Mouse (Mus musculus) limb, embryonic 10.5 days (tissue): ENCODE data around the gene Fry. TPM values are rescaled to one million over a fixed set of nuclear protein-coding genes. Genes with fewer than 3 reads are reported as not detected.

Source experiments
- DNase-seq: peaks from one replicate; pipeline ENCODE4 v3.0.0-alpha.2; 2017; ENCODE audit warnings: low spot score
- H3K27ac ChIP-seq: fragments of 300-500 bp; sonication (generic); 2 replicates; pipeline ENCODE4 v1.5.1; 2016; ENCODE audit warnings: mild to moderate bottlenecking
- H3K27me3 ChIP-seq: fragments of 300-500 bp; sonication (generic); 2 replicates; pipeline ENCODE4 v1.6.1; 2016; ENCODE audit warnings: low read depth, mild to moderate bottlenecking; ENCODE audit not compliant: poor library complexity, severe bottlenecking
- H3K36me3 ChIP-seq: fragments of 300-500 bp; sonication (generic); 2 replicates; pipeline ENCODE4 v1.6.1; 2016; ENCODE audit warnings: mild to moderate bottlenecking, moderate library complexity
- H3K4me1 ChIP-seq: fragments of 300-500 bp; sonication (generic); 2 replicates; pipeline ENCODE4 v1.6.1; 2016
- H3K4me3 ChIP-seq: fragments of 300-500 bp; sonication (generic); 2 replicates; pipeline ENCODE4 v1.5.1; 2016; ENCODE audit warnings: mild to moderate bottlenecking, moderate library complexity
- H3K9me3 ChIP-seq: fragments of 300-500 bp; sonication (generic); replicated peaks from 2 replicates; pipeline ENCODE4 v1.6.1; 2016; ENCODE audit warnings: mild to moderate bottlenecking
- WGBS: fragments of 180-500 bp; shearing (Covaris S2); methylation state at CpG from one replicate; pipeline ENCODE4 v1.1.7; 2016; 5-methylcytosine and 5-hydroxymethylcytosine counted together
- polyA plus RNA-seq: library from polyadenylated mRNA; unstranded; fragments of >200 nt; fragmentation: Nextera tagmentation; extraction: Ambion mirVana; gene quantifications from 2 replicates; pipeline ENCODE4 v1.2.1, GENCODE M21; 2016

Gene Fry
- polyA plus RNA-seq, 1 experiment from 2014 or later, result 3.2 TPM

- no peak for DNase-seq
- 88% methylated on average over 4 of the region's 4 CpGs for WGBS
- no peak overlapping the region for H3K27ac ChIP-seq
- H3K4me1 ChIP-seq, result no peaks in the 10 kb centered on the region
- no peaks in the 10 kb centered on the region for H3K9me3 ChIP-seq
- H3K36me3 ChIP-seq, result no peaks in the 10 kb centered on the region
- no peaks in the 10 kb centered on the region for H3K27me3 ChIP-seq
- H3K4me3 ChIP-seq, result no peak overlapping the region
Observed at GRCm38 (mm10) chr5:150276611-150277010, 158.2 kb downstream of the Fry start.

DNA sequence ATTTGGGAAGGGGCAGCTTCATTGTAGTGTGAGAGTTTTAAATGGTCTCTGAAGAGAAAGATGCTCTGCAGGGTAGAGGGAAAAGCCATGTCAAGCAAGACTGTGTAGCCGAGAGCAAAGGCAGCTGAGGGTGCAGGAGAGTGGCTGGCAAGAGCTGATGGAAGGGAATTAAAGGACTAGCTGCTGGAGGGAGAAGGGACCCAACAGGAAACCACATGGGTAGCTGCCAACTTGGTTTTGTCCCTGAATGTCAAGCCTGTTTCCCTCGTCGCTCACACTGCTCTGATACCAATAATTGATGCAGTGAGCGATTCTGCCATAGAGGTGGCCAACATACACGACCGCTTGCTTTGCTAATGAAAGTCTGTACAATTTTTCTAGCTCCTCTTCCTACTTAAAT, 160.9 kb downstream of the Fry start:
- H3K4me3 ChIP-seq, result no peak overlapping the region
- WGBS, result 92% methylated on average over 6 of the region's 6 CpGs
- DNase-seq, result no peak
- H3K27ac ChIP-seq, result no peak overlapping the region
- no peaks in the 10 kb centered on the region for H3K36me3 ChIP-seq
- no peaks in the 10 kb centered on the region for H3K4me1 ChIP-seq
- H3K9me3 ChIP-seq, result no peaks in the 10 kb centered on the region
- no peaks in the 10 kb centered on the region for H3K27me3 ChIP-seq

DNA sequence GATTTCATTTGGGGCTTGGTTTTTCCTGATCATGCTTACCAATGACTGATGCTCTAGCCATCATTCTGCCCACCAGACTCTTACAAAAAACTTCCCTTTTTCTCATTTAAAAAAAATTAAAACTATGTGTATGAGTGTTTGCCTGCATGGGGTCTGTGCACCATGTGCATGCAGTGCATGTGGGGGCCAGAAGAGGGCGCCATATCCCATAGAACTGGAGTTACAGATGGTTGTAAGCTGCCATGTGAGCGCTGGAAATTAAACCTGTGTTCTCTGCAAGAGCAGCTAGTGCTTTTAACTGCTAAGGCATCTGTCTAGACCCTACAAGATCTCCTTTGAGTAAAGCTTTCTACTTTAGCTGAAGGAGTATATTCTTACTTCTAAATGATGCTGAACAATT, 162.6 kb downstream of the Fry start:
- H3K4me1 ChIP-seq, result no peaks in the 10 kb centered on the region
- H3K36me3 ChIP-seq, result no peaks in the 10 kb centered on the region
- no peak overlapping the region for H3K4me3 ChIP-seq
- H3K27ac ChIP-seq, result no peak overlapping the region
- H3K27me3 ChIP-seq, result no peaks in the 10 kb centered on the region
- DNase-seq, result no peak
- H3K9me3 ChIP-seq, result no peaks in the 10 kb centered on the region
- WGBS, result 90% methylated on average over 2 of the region's 2 CpGs

DNA sequence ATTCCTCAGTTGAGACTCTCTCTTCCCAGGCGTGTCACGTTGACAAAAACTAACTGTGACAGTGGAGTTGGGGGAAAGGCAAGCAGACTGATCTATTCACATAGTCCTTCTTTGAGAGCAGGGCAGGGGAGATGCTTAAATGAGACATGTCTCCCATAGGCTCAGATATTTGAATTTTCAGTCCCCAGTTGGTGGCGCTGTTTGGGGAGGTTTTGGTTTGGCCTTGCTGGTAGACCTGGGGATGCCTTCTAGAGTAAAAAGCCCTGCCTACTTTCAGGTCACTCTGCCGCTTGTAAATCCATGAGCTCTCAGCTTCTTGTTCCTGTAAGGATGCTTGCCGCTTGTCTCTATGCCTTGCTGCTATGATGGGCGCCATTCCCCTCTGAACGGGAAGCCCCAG, 163.6 kb downstream of the Fry start:
- Histone ChIP-seq H3K36me3 (no peaks in the 10 kb centered on the region), H3K9me3 (no peaks in the 10 kb centered on the region), H3K27me3 (no peaks in the 10 kb centered on the region), H3K27ac (no peak overlapping the region), H3K4me1 (no peaks in the 10 kb centered on the region), H3K4me3 (no peak overlapping the region)
- 84% methylated on average over 7 of the region's 7 CpGs for WGBS
- DNase-seq, result no peak

- no peak for DNase-seq
- Histone ChIP-seq H3K27ac (no peak overlapping the region), H3K27me3 (no peaks in the 10 kb centered on the region), H3K4me3 (no peak overlapping the region), H3K36me3 (no peaks in the 10 kb centered on the region), H3K4me1 (peaks cover 4% of the 10 kb centered on the region), H3K9me3 (no peaks in the 10 kb centered on the region)
- 86% methylated on average over 7 of the region's 7 CpGs for WGBS
Observed at GRCm38 (mm10) chr5:150287949-150288348, 169.5 kb downstream of the Fry start.

GRCm38 (mm10) chr5:150289611-150290010, 171.2 kb downstream of the Fry start:
- peaks cover 4% of the 10 kb centered on the region for H3K4me1 ChIP-seq
- no peaks in the 10 kb centered on the region for H3K27me3 ChIP-seq
- H3K9me3 ChIP-seq, result no peaks in the 10 kb centered on the region
- 79% methylated on average over 8 of the region's 8 CpGs for WGBS
- H3K36me3 ChIP-seq, result no peaks in the 10 kb centered on the region
- H3K4me3 ChIP-seq, result no peak overlapping the region
- no peak for DNase-seq
- H3K27ac ChIP-seq, result no peak overlapping the region

DNA sequence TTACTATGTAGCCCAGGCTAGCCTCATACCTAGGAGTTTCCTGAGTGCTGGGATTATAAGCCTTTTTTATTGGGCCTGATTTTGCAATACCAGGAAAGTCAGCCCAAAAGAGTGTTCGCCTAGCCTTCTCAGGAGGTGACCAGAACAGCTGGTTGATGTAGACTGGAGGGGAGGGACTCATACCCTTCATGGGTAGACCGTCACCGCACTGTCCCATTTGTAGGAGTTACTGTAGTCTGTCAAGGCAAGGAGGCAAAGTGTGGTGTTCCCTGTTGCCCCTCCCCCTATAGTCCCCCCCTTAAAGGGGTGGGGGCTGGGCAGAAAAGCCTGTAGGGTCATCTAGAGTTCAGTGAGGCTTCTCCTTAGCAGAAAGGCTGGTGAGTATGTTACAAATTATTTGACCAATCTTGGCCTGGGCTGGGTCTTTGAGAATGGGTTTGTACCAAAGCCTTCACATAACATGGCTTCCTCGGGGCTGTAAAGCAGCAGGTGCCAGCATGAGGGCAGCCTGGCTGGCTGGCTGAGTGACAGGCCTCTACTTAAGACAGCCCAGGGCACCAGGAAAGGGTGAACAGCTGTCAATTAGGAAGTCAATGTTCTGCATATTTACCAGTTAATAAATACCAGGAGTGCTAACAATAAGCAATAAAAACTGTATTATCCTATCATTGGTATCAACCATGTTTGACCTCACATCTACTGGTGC, 172.2 kb downstream of the Fry start:
- WGBS, result 80% methylated on average over 4 of the region's 4 CpGs
- DNase-seq, result no peak
- Histone ChIP-seq H3K36me3 (no peaks in the 10 kb centered on the region), H3K9me3 (no peaks in the 10 kb centered on the region), H3K4me1 (peaks cover 8% of the 10 kb centered on the region), H3K27ac (no peak overlapping the region), H3K4me3 (no peak overlapping the region), H3K27me3 (no peaks in the 10 kb centered on the region)

DNA sequence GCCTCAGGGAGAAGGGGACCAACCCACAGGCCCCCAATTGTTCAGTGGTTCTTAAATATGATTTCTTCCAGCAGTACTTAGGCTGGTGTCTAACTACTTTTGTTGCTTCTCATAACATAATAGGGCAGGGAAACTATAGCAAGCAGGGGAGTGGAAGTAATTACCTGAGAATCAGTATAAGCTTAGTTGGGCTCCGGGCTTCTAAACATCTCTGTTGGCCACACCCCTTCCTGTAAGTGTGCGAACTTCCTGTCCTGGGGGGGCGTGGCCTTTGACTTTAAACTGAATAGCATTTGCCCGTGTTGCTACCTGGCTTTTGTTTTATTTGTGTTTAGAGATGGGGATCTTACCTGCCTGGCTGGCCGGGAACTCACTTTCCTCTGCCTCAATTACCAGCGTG, 172.8 kb downstream of the Fry start:
- Histone ChIP-seq H3K27ac (no peak overlapping the region), H3K36me3 (no peaks in the 10 kb centered on the region), H3K4me3 (no peak overlapping the region), H3K4me1 (peaks cover 8% of the 10 kb centered on the region), H3K9me3 (no peaks in the 10 kb centered on the region), H3K27me3 (no peaks in the 10 kb centered on the region)
- no peak for DNase-seq
- 91% methylated on average over 6 of the region's 6 CpGs for WGBS

- 46% methylated on average over 3 of the region's 3 CpGs for WGBS
- Histone ChIP-seq H3K9me3 (no peaks in the 10 kb centered on the region), H3K4me1 (peaks cover 8% of the 10 kb centered on the region), H3K4me3 (no peak overlapping the region), H3K27ac (no peak overlapping the region), H3K36me3 (no peaks in the 10 kb centered on the region), H3K27me3 (no peaks in the 10 kb centered on the region)
- DNase-seq, result no peak
Observed at GRCm38 (mm10) chr5:150292186-150292585, 173.7 kb downstream of the Fry start.

- 79% methylated on average over 11 of the region's 11 CpGs for WGBS
- Histone ChIP-seq H3K4me1 (peaks cover 8% of the 10 kb centered on the region), H3K9me3 (no peaks in the 10 kb centered on the region), H3K27me3 (no peaks in the 10 kb centered on the region), H3K27ac (no peak overlapping the region), H3K36me3 (no peaks in the 10 kb centered on the region), H3K4me3 (no peak overlapping the region)
- no peak for DNase-seq
Observed at GRCm38 (mm10) chr5:150294306-150294705, 175.9 kb downstream of the Fry start.

DNA sequence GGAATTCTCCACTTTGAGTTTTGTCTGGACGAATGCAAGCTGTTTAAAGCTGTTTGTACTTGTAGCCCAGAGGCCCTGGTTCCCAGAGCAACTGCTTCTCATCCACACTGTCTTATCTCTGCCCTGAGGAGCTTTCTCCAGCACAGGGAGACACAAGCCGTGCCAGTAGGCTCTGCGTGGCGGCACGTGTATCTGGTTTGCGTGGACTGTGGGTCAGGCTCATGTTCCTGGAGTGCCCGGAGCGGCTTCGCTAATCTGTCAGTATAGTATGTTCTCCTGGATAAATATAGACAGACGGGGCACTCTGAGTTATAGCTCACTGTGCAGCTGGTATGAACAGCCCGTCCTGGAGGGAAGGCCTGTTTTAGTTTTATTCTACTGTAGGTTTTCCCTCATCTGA, 176.7 kb downstream of the Fry start:
- H3K9me3 ChIP-seq, result no peaks in the 10 kb centered on the region
- H3K4me3 ChIP-seq, result no peak overlapping the region
- H3K36me3 ChIP-seq, result no peaks in the 10 kb centered on the region
- WGBS, result 83% methylated on average over 11 of the region's 11 CpGs
- H3K27ac ChIP-seq, result no peak overlapping the region
- DNase-seq, result no peak
- H3K27me3 ChIP-seq, result no peaks in the 10 kb centered on the region
- H3K4me1 ChIP-seq, result peaks cover 8% of the 10 kb centered on the region

DNA sequence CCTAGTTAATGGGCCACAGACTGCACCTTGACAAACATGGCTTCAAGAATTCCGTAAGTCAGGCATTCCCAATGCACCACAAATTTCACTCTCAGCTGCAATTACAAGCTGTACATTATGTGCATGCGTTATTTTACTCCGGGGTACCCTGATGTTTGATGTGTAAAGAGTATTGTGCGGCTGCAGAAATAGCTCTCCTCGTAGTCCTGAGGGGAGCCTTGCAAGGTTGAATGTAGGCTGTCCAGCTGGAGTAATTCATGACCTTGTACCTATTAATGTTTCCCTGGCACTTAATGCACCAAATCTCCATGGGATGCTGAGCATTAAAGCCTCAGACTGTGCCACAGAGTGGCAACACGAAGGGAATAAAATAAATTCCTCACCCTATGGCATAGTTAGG, 180.5 kb downstream of the Fry start:
- H3K9me3 ChIP-seq, result no peaks in the 10 kb centered on the region
- no peak for DNase-seq
- no peak overlapping the region for H3K4me3 ChIP-seq
- 0 out of 2 replicates have a peak, but pooled peaks cover 3% of the 10 kb centered on the region for H3K4me1 ChIP-seq
- no peaks in the 10 kb centered on the region for H3K36me3 ChIP-seq
- H3K27me3 ChIP-seq, result no peaks in the 10 kb centered on the region
- H3K27ac ChIP-seq, result no peak overlapping the region
- WGBS, result 86% methylated on average over 6 of the region's 6 CpGs

- no peak for DNase-seq
- Histone ChIP-seq H3K4me3 (no peak overlapping the region), H3K27me3 (no peaks in the 10 kb centered on the region), H3K9me3 (no peaks in the 10 kb centered on the region), H3K4me1 (no peaks in the 10 kb centered on the region), H3K36me3 (no peaks in the 10 kb centered on the region), H3K27ac (no peak overlapping the region)
- 83% methylated on average over 2 of the region's 2 CpGs for WGBS
Observed at GRCm38 (mm10) chr5:150302123-150302522, 183.7 kb downstream of the Fry start.

GRCm38 (mm10) chr5:150302996-150303395, 184.6 kb downstream of the Fry start:
- Histone ChIP-seq H3K9me3 (no peaks in the 10 kb centered on the region), H3K27me3 (no peaks in the 10 kb centered on the region), H3K4me1 (no peaks in the 10 kb centered on the region), H3K27ac (no peak overlapping the region), H3K36me3 (no peaks in the 10 kb centered on the region), H3K4me3 (no peak overlapping the region)
- WGBS, result 65% methylated on average over 5 of the region's 5 CpGs
- DNase-seq, result no peak
